Mouse (Mus musculus): ENCODE data around the gene Gtf2i. TPM values are rescaled to one million over a fixed set of nuclear protein-coding genes. Genes with fewer than 3 reads are reported as not detected.
A peak's percentile ranks its signal among the peaks of the same experiment; 100 is the strongest.

Gtf2i gene
- polyA plus RNA-seq, 1 experiment from 2014 or later, result 182 TPM

DNA sequence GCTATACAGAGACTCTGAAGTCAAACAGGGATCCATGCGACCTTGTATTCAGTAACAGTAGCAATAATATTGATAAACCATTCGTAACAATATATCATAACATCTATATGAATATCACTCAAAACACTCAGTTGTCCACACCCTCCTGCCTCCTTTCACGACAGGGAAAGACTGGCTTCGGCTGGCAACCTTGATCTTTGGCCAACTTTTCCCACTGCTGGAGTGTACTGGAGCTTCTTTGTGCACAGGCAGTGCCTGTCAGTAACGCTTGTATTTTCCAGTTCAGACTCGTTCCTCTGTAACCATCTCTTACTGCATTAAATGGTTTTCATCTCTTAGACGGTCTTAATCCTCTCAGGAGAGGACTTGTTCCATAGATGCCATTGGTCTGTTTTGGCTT, 2.2 kb upstream of the Gtf2i start:
- Histone ChIP-seq H3K27ac (replicated peaks) (peak overlapping the region; percentile 99; the same call in 1 of the 2 replicates), H3K9me3 (no peaks in the 10 kb centered on the region)
- ATAC-seq (replicated peaks), result no peak

DNA sequence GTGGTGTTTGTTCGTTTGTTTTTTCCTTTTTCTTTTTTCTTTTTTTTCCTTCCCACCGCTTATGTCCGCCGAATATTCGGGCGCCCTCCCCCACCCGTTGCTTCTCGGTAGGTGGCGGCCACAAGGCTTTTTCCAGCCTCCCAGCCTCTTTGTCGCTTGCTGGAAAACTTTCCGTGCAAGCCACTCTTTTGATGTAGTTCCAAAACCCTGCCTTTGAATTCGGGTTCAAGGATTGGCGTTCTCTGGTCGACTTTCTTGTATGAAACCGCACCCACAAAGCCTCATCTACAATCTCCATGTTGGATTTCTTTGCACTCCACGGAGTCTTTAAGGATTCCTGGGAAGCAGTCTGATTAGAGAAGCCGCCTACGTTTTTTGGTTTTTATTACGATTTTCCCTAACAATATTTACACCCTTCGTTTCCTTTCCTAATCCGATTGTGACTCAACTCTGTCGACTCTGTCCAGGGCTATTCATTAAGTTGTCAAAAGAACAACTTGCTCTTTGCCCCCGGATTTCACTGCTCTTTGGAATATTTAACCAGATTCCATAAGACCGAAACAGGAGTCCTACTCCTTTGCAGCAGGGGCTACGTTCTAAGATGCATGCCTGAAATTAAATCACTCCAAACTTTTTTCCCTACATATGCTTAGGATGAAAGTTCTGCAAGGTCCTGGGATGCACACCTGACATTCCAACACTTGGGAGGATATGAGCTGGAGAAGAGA, 1.2 kb upstream of the Gtf2i start:
- ATAC-seq (replicated peaks), result no peak
- H3K9ac ChIP-seq (replicated peaks), result 0 out of 2 replicates have a peak overlapping the region, but pooled peaks have one; percentile 57
- H3K27ac ChIP-seq (replicated peaks), result peak overlapping the region; percentile 99
- H3K4me1 ChIP-seq, result peaks cover 35% of the 10 kb centered on the region
- WGBS, result under 1% methylated on average over 25 of the region's 25 CpGs
- H3K4me3 ChIP-seq, result peak overlapping the region; percentile 92
- peak overlapping the region; percentile 89 for H3K4me2 ChIP-seq (replicated peaks)
- H3K9me3 ChIP-seq, result no peaks in the 10 kb centered on the region
- no peaks in the 10 kb centered on the region for H3K27me3 ChIP-seq
- peaks cover under 1% of the 10 kb centered on the region; the same call in 1 of the 2 replicates for H3K36me3 ChIP-seq

More for the DNA sequence above, 2.2 kb upstream of the Gtf2i start:
- Histone ChIP-seq H3K4me1 (peaks cover 26% of the 10 kb centered on the region), H3K9ac (replicated peaks) (no peak overlapping the region), H3K27me3 (no peaks in the 10 kb centered on the region), H3K36me3 (no peaks in the 10 kb centered on the region), H3K4me2 (replicated peaks) (no peak overlapping the region), H3K4me3 (no peak overlapping the region)
- WGBS, result 33% methylated on average over 7 of the region's 7 CpGs

DNA sequence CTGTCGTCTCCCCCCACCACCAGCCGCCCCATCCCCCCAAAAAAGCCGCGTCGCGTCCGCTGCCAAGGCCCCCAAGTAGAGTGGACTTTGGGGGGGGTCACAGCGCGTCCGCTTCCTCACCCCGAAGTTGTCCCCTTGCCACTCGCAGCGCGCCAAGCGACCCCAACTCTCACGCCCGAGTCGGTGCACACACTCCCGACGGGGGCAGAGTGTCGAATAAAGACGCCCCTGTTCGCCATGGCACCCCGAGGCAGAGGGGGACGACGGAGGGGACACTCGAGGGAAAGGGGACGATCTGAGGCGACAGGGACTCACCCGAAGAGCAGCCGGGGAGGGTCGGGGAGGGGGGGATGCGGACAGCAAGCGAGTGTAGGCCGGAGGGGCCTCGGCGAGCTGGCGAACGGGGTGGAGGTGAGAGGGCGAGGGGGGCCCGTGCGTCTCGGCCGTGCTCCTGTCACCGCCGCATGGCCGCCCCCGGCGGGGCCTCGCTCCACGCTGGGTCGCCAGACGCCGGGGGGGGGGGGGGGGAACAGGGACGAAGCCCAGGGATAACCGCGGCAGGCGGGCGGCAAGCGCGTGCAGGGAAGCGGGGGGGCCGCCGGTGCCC, 389 bp downstream of the Gtf2i start:
- Histone ChIP-seq H3K4me2 (replicated peaks) (peak overlapping the region; percentile 44), H3K36me3 (peaks cover 17% of the 10 kb centered on the region), H3K9ac (replicated peaks) (peak overlapping the region; percentile 97), H3K9me3 (no peaks in the 10 kb centered on the region), H3K27me3 (no peaks in the 10 kb centered on the region), H3K4me1 (peaks cover 36% of the 10 kb centered on the region), H3K27ac (replicated peaks) (peak overlapping the region; percentile 99), H3K4me3 (peak overlapping the region; percentile 92)
- ATAC-seq (replicated peaks), result peak; percentile 40
- under 1% methylated on average over 51 of the region's 64 CpGs for WGBS

DNA sequence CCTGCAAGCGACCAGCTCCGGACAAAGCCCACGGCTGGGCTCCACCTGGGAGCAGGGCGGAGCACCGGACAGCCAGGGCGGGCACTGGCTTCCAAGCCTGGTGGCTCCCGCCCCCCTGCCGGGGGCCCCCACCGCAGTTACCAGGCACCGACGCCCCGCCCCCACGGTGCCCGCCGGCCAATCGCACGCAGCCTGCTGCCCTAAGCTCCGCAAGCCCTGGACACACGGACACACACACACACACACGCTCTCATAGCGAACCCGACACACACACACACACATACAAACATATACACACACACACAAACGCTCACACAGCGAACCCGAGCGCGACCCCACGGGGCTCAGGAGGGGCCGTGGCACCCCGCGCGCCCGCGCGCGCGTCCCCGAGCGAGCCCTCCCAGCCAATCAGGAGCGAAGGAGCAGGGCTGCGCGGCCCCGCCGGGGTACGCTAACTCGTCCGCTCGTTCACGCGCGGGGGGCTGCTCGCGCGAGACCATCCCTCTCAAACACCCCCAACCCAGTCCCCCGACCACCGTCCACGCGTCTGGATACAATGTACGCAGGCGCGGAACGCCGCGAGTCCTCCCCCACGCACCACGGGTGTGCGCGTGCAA, 1.0 kb downstream of the Gtf2i start:
- H3K9ac ChIP-seq (replicated peaks), result peak overlapping the region; percentile 97
- under 1% methylated on average over 68 of the region's 68 CpGs for WGBS

DNA sequence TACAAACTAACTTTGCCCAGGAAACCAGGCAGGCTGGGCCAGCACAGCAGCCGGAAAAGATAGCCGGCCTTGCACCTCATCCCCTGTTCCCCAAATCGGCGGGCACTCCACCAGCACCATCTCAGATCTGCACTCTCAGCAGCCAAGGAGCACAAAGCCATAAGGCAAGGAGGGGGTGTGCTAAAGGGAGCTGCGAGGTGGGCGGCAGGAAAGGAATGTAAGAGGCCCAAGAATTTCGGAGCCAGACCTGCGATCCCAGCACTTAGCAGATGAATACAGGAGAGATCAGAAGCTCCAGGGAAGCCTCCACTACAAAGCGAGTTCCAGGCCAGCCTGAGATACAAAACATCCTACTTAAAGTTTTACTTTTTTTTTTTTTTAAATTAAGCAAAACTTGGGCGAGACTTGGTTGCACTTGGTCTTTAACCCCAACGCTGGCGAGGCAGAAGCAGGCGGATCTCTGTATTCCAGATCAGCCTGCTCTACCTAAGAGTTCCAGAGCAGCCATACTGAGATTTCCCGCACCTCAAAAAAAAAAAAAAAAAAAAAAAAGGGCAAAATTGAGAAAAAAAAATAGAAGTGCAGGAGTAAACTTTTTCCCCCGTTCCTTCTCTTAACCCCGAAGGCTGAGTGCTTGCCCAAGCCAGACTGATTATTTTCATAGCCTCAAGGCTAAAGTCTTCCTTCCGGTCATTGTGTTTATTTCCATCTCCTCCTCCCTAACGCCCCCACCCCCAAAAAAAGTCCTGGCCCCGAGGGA, 1.7 kb downstream of the Gtf2i start:
- H3K9ac ChIP-seq (replicated peaks), result peak overlapping the region; percentile 97
- peaks cover 36% of the 10 kb centered on the region for H3K4me1 ChIP-seq
- peak overlapping the region; percentile 92 for H3K4me3 ChIP-seq
- H3K9me3 ChIP-seq, result no peaks in the 10 kb centered on the region
- no peaks in the 10 kb centered on the region for H3K27me3 ChIP-seq
- peak overlapping the region; percentile 44 for H3K4me2 ChIP-seq (replicated peaks)
- peak overlapping the region; percentile 99 for H3K27ac ChIP-seq (replicated peaks)
- 2% methylated on average over 19 of the region's 19 CpGs for WGBS
- peaks cover 19% of the 10 kb centered on the region for H3K36me3 ChIP-seq
- no peak for ATAC-seq (replicated peaks)

More for the DNA sequence above, 1.0 kb downstream of the Gtf2i start:
- H3K4me2 ChIP-seq (replicated peaks), result peak overlapping the region; percentile 44
- peak overlapping the region; percentile 92 for H3K4me3 ChIP-seq
- no peaks in the 10 kb centered on the region for H3K27me3 ChIP-seq
- peak overlapping the region; percentile 99 for H3K27ac ChIP-seq (replicated peaks)
- no peaks in the 10 kb centered on the region for H3K9me3 ChIP-seq
- H3K4me1 ChIP-seq, result peaks cover 36% of the 10 kb centered on the region
- peak; percentile 85 for ATAC-seq (replicated peaks)
- H3K36me3 ChIP-seq, result peaks cover 19% of the 10 kb centered on the region

DNA sequence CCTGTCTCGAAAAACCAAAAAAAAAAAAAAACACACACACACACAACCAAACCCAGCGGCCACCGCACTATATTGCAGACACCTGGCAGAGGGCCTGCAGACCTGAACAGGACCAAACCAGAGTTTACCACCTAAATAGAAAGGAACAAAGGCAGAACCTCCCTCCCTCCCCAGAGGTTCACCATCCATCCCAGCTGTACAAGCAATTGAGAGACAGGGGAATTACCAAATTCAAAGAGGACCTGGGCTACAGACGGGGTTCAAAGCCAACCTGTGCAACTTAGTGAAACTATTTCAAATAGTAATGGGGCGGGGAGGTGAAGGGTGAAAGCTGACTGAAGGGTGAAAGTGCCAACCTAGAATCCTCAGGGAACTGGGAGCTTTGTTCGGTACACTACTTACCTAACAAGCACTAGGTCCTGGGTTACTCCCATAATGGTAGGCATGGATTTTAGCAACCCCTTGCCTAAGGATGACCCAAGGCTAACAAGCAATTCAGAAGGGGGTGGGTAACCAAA, 2.6 kb downstream of the Gtf2i start:
- 69% methylated on average over 6 of the region's 6 CpGs for WGBS
- no peaks in the 10 kb centered on the region for H3K27me3 ChIP-seq
- peak overlapping the region; percentile 92; the same call in 1 of the 2 replicates for H3K4me3 ChIP-seq
- H3K9me3 ChIP-seq, result no peaks in the 10 kb centered on the region
- ATAC-seq (replicated peaks), result no peak
- peak overlapping the region; percentile 44 for H3K4me2 ChIP-seq (replicated peaks)
- H3K36me3 ChIP-seq, result peaks cover 19% of the 10 kb centered on the region
- H3K4me1 ChIP-seq, result peaks cover 36% of the 10 kb centered on the region
- H3K27ac ChIP-seq (replicated peaks), result peak overlapping the region; percentile 99; the same call in 1 of the 2 replicates
- 0 out of 2 replicates have a peak overlapping the region, but pooled peaks have one; percentile 97 for H3K9ac ChIP-seq (replicated peaks)

DNA sequence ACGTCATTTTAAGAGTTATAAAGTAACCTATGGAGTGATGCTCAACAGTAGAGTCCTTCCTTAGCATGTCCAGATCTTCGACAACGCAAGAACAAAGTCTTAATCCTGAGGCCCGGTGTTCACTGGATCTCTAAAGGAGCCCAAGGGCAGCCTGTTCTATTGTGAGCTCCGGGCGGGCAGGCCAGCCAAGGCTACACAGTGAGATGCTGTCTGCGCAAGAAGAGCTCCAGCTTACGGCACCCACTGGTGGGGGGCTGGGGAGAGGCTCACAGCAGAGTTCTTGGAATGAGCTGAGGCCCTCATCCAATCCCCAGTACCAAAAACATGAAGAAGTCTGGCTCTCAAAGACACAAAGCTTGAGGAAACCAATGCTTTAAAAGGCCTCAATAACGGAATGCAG, 4.4 kb downstream of the Gtf2i start:
- peaks cover 20% of the 10 kb centered on the region for H3K4me1 ChIP-seq

DNA sequence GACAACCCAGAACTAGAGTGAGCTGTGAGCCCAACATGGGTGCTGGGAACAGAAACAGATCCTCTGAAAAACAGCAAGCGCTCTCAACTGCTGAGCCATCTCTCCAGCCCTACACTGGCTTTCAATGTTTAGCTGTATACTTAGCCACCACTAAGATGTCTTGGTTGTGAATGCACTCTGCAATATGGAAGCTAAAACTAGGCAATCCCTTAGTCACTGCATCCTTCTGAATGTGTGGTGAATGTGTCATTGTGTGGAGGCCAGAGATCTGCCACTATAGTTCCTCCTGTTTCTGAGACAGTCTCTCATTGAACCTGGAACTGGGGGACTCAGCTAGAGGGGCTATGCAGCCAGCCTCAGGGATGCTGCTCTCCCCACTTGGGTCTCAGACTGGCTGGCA, 5.2 kb downstream of the Gtf2i start:
- WGBS, result 97% methylated on average over 1 of the region's 1 CpGs
- no peak for ATAC-seq (replicated peaks)
- H3K36me3 ChIP-seq, result peaks cover 30% of the 10 kb centered on the region

More for the DNA sequence above, 4.4 kb downstream of the Gtf2i start:
- no peaks in the 10 kb centered on the region for H3K27me3 ChIP-seq
- H3K36me3 ChIP-seq, result peaks cover 27% of the 10 kb centered on the region
- H3K4me3 ChIP-seq, result no peak overlapping the region
- H3K9me3 ChIP-seq, result no peaks in the 10 kb centered on the region
- no peak overlapping the region for H3K9ac ChIP-seq (replicated peaks)
- H3K27ac ChIP-seq (replicated peaks), result no peak overlapping the region
- no peak overlapping the region for H3K4me2 ChIP-seq (replicated peaks)
- ATAC-seq (replicated peaks), result no peak
- WGBS, result 93% methylated on average over 9 of the region's 9 CpGs

DNA sequence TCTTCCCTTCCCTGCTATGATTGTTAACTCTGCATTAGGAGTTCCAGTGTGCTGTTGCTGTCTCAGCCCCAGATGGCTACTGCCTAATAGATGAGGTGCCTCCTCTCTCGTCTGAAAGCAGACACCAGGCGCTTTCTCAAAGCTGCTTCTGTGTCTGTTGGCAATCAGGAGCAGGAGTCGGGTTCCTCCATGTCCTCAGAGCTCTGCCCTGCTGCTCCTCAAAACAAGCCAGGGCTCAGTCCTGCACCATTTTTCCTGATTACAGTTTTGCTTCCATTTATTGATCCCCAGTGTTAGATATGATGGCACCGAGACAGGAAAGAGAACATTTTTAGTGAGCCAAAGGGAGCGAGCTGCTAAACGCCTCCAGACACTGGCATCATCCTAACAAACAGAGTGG, 9.9 kb downstream of the Gtf2i start:
- WGBS, result 82% methylated on average over 6 of the region's 6 CpGs
- no peak overlapping the region for H3K4me3 ChIP-seq
- no peaks in the 10 kb centered on the region for H3K27me3 ChIP-seq
- H3K9me3 ChIP-seq, result no peaks in the 10 kb centered on the region
- ATAC-seq (replicated peaks), result no peak
- H3K27ac ChIP-seq (replicated peaks), result no peak overlapping the region
- no peak overlapping the region for H3K4me2 ChIP-seq (replicated peaks)
- H3K36me3 ChIP-seq, result peaks cover 41% of the 10 kb centered on the region
- H3K4me1 ChIP-seq, result no peaks in the 10 kb centered on the region; the same call in 1 of the 2 replicates
- no peak overlapping the region for H3K9ac ChIP-seq (replicated peaks)

More for the DNA sequence above, 5.2 kb downstream of the Gtf2i start:
- Histone ChIP-seq H3K9me3 (no peaks in the 10 kb centered on the region), H3K27me3 (no peaks in the 10 kb centered on the region), H3K4me1 (peaks cover 20% of the 10 kb centered on the region), H3K4me2 (replicated peaks) (no peak overlapping the region), H3K9ac (replicated peaks) (no peak overlapping the region), H3K4me3 (no peak overlapping the region), H3K27ac (replicated peaks) (no peak overlapping the region)

DNA sequence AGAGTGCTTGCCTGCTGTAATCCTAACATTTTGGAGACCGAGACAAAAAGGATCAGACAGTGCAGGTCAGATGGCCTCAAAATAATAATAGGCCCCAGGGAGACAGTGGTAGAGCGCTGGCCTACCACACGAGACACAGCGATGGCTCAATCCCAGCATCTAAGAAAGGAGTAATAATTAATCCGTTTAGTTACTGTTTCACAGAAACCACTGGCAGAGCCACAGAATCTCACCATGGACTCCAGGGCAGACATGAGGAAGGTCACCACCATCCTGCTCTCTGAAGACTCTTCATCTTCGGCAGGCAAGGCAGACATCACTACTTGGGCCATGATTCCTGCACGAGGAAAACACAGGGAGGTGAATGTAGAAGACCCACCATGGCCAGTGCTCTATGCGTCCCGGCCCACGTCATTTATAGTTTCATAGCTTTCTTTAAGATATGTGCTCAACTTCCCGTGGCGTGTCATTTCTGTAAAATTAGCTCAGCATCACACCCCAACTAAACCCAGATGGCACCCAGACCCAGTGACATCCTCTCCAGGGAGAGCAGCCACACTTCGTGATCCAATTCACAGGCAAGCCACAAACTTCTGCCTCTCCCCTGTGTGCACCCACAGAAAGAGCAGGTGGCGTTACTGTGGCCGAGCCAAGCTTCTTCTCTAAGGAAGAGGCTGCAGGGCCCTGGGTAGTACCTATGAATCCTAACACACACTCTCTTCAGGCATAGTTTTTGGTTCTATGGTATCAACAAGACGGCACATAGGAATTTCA, 19.1 kb downstream of the Gtf2i start:
- no peak overlapping the region for H3K4me3 ChIP-seq
- H3K27me3 ChIP-seq, result no peaks in the 10 kb centered on the region
- no peaks in the 10 kb centered on the region for H3K9me3 ChIP-seq
- peaks cover 50% of the 10 kb centered on the region for H3K36me3 ChIP-seq
- 87% methylated on average over 16 of the region's 16 CpGs for WGBS
- peak overlapping the region; percentile 42 for H3K27ac ChIP-seq (replicated peaks)
- H3K4me2 ChIP-seq (replicated peaks), result no peak overlapping the region
- ATAC-seq (replicated peaks), result no peak
- no peak overlapping the region for H3K9ac ChIP-seq (replicated peaks)
- peaks cover 5% of the 10 kb centered on the region; the same call in 1 of the 2 replicates for H3K4me1 ChIP-seq

DNA sequence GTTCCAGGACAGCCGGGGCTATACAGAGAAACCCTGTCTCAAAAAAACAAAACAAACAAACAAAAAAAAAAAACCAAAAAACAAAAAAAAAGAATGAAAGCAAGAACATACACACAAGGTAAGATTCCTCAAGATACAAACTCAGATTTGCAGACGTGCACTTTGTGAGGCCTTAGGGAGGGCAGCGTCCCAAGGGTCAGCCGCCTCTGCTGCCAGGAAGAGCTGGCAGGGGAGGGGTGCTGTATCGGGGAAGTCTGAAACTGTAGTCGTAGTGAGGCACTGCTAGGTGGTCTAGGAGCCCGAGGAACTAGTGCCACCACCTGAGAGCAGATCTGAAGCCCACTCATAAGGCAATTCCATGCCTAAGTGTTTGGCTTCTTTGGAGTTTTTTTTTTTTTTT, 20.0 kb downstream of the Gtf2i start:
- Histone ChIP-seq H3K9ac (replicated peaks) (no peak overlapping the region), H3K36me3 (peaks cover 58% of the 10 kb centered on the region), H3K4me2 (replicated peaks) (no peak overlapping the region), H3K4me1 (peaks cover 5% of the 10 kb centered on the region; the same call in 1 of the 2 replicates), H3K27me3 (no peaks in the 10 kb centered on the region), H3K4me3 (no peak overlapping the region), H3K9me3 (no peaks in the 10 kb centered on the region), H3K27ac (replicated peaks) (no peak overlapping the region)
- 93% methylated on average over 7 of the region's 7 CpGs for WGBS
- no peak for ATAC-seq (replicated peaks)
